Mouse (Mus musculus) brown adipose tissue, adult 24 weeks (tissue): ENCODE measurements around the gene Ift20. TPM values are rescaled to one million over a fixed set of nuclear protein-coding genes. Genes with fewer than 3 reads are reported as not detected.
A peak's percentile ranks its signal among the peaks of the same experiment; 100 is the strongest.

ENCODE experiments used
- H3K27ac ChIP-seq: fragments of 200-500 bp; replicated peaks from 2 replicates; pipeline ENCODE4 v1.5.1; 2012; ENCODE audit warnings: low read depth, mild to moderate bottlenecking, low read length
- H3K4me1 ChIP-seq: fragments of 200-500 bp; 2 replicates; pipeline ENCODE4 v1.6.1; 2012; ENCODE audit warnings: low read length, mixed read lengths; ENCODE audit not compliant: control insufficient read depth, insufficient read depth, insufficient read length
- H3K4me3 ChIP-seq: fragments of 200-500 bp; 2 replicates; pipeline ENCODE4 v1.5.1; 2012; ENCODE audit warnings: low read depth, mild to moderate bottlenecking, low read length, moderate library complexity; ENCODE audit not compliant: insufficient read depth
- polyA plus RNA-seq: library from polyadenylated mRNA; stranded (reverse); fragments of >200 nt; gene quantifications from 2 replicates; pipeline ENCODE4 v1.2.4, GENCODE M21; 2012; ENCODE audit not compliant: missing spikeins, insufficient read depth, insufficient read length

The Ift20 gene
- 67.3 and 75.5 TPM in 2 replicates for polyA plus RNA-seq

DNA sequence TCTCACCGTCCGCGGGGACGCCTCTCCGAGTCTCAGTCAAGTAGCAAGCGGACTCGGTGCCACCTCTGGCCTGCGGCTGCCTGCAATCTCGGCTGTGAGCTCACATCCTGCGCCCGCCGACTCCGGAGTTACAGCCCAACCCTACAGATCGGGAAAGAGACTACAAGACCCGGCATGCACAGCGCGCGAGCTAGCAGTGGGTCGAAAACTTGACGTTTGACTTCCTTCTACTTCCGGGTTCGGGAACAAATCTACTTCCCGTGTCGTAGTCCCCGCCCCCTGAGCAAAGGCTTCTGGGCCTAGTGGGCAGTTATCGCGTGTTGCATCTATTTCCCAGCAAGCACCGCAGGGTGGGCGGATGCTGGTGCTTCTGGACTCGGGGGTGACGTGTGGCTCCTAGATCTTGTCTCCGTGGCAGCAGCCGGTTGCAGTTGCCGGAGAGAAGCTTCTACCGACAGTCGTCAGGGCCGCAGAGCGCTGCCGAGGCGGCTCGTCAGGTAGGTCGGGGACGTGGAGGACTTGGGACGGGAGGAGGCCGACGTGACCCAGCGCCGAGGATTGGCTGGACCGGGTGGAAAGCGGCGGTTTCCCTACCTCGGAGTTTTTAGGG lies at the start of gene Ift20, which contains the start of gene Tnfaip1:
Gene Ift20 (plus strand): TSS at position 282 of the 610 bp plus-strand sequence.
Gene Tnfaip1 (minus strand): TSS at position 253 of the 610 bp plus-strand sequence.
- H3K27ac ChIP-seq, result peak within 1 kb of the TSS; percentile 96
- H3K4me3 ChIP-seq, result peak within 1 kb of the TSS; percentile 89
- peaks cover 9% of the 10 kb centered on the region; the same call in 1 of the 2 replicates for H3K4me1 ChIP-seq

DNA sequence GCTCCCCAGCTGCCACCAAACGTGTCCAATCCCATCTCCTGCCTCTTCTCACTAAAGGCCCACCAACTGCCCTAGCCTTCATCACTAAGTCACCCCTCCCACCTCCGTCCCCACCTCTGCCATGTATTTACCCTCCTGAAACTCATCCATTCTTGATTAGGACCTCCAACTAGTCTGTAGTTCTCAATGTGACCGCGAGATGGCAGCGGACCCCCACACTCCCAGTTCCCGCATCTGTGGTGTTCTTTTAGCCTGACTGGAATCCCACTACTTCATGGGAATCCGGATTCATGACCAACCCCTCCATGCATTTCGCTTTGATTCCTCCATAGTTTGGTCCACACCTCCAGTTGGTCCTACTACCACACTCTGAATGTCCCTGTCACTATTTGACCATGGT lies 48.0 kb upstream of the Ift20 start:
- no peak overlapping the region for H3K27ac ChIP-seq
- H3K4me3 ChIP-seq, result no peak overlapping the region
- no peaks in the 10 kb centered on the region for H3K4me1 ChIP-seq

DNA sequence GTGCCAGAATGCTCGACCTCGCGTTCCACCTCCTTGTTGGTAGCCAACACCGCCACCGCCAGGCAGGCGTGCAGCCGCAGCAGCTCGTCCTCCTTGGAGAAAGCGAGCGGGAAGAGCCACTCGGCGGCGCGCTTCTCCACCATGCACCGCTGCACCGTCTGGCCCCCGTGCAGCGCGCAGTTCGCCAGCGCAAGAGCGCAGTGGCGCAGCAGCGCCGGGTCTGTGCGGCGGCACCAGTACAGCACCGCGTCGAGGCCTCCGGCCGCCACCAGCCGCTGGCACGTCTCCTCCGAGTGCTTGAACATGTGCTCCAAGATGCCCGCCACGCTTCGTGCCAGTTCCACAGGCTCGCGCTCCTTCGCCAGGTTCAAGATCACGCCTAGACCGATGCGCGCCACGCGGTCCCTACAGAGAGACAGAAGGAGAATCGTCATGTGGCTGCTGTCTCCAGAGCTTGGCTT lies 45.4 kb upstream of the Ift20 start:
- Histone ChIP-seq H3K27ac (no peak overlapping the region), H3K4me3 (peak overlapping the region; percentile 11; the same call in 1 of the 2 replicates), H3K4me1 (no peaks in the 10 kb centered on the region)

DNA sequence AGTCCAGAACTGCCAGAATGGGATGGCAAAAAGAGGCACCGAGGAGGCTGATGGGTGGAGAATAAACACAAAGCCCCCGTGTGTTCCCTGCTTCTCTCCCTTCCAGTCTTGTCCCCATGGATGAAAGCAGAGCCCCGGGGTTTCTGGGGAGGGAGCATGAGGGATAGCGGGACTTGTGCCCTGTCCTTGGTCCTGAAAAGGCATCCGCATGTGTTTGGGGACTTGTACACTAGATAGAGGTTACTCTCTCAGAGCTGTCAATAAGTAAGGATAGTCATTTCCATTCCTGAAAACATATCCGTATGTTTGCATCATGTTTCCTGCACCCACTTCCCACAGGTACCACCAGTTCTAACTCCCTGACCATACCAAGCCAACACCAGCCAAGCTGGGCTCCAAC lies 40.3 kb upstream of the Ift20 start:
- Histone ChIP-seq H3K4me1 (no peaks in the 10 kb centered on the region), H3K27ac (no peak overlapping the region)

DNA sequence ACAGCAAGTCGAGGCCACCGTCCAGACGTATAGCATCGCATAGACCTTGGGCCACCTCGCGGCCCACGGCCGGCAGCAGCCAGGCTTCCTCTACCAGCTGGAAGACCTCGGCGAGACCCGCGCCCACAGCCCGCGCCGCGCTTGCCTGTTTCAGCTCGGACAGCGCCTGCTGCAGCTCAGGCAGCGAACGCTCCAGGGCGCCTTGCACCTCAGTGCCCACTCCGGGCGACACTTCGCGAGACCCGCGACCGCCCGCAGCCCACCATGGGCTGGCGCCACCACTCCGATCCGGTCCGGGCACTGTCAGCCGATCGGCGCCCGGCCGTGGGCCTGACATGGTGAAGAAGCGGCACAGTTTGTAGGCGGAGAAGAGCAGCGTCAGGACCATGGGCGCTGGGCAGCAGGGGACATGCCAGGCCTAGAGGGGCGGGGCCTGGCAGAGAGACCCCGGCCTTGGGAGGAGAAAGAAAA lies 39.1 kb upstream of the Ift20 start:
- Histone ChIP-seq H3K27ac (no peak overlapping the region), H3K4me3 (peak overlapping the region; percentile 44), H3K4me1 (no peaks in the 10 kb centered on the region)

More for the DNA sequence above, 40.3 kb upstream of the Ift20 start:
- no peak overlapping the region for H3K4me3 ChIP-seq

DNA sequence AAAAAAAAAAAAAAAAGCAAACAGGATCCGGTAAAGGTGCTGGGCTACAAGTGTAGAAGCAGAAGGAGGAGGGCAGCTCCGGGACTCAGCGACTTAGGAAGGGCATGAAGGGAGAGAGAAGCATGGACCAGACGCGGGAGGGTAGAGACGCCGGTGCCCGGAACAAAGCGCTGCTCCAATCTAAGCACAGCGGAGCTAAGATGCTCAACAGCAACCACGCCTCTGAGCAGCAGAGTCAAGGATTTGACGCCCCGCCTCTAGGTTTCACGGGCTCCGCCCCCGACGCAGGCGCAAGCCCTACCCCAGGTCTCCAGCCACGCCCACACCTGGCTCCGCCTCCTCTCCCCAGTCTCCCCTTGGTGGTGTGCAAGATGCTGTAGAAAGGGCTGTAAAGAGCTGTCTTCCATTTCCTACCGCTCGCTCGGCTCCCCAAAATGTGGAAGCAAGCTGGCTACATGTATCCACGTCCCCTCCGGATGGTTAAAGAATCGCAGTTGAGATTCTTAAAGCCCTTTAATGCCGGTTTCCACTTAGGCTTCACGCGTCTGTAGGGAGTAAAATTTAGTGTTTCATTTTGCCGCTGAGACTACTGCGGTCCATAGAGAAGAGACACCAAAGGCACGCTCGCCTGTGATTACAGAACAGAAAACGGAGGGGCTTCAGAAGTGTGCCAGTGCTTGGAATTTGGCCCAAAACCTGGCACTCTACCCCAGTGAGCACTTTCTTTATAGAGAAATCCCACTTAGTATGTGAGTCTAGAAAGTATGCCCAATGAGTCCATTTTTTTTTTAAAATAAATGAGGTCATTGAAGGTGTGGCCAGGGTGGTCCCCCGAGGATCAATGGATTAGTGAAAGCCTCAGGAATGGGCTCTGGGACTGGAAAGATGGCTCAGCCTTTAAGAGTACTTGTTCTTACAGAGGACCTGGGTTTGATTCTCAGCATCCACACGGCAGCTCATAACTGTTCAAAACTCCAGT lies 38.3 kb upstream of the Ift20 start, which contains the start of gene Sarm1:
Gene Sarm1 (minus strand): TSS at position 211 of the 979 bp plus-strand sequence.
- H3K27ac ChIP-seq, result no peak within 1 kb of the TSS
- no peaks in the 10 kb centered on the region for H3K4me1 ChIP-seq
- H3K4me3 ChIP-seq, result peak within 1 kb of the TSS; percentile 61

DNA sequence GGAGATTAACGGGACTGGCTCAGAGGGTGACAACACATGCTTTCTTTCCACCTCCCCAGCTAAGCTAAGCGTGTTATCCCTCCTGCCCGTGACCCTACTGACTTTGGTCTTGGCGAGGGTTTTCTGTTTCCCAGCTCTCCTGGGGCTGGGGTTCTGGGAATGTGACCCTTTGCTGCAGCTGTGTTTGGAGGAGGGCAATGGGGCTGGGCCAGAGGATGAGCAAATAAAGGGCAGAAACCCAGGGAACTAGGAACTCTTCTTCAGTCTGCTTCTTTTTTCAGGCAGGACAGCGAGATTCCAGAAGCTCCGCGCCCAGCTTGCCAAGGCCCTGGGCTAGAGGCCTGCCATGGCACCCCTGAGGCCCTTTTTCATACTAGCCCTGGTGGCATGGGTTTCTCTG lies 37.2 kb upstream of the Ift20 start, which contains the start of gene Vtn:
Gene Vtn (plus strand): TSS at position 88 of the 400 bp plus-strand sequence.
- peak within 1 kb of the TSS; percentile 35; the same call in 1 of the 2 replicates for H3K27ac ChIP-seq
- H3K4me3 ChIP-seq, result peak within 1 kb of the TSS; percentile 61
- H3K4me1 ChIP-seq, result no peaks in the 10 kb centered on the region

DNA sequence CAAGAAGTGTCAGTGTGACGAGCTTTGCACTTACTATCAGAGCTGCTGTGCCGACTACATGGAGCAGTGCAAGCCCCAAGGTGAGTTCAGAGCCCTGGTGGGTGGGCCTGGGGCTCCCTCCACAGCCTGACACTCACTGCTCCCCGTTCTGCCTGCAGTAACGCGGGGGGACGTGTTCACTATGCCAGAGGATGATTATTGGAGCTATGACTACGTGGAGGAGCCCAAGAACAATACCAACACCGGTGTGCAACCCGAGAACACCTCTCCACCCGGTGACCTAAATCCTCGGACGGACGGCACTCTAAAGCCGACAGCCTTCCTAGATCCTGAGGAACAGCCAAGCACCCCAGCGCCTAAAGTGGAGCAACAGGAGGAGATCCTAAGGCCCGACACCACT lies 36.6 kb upstream of the Ift20 start:
- peak overlapping the region; percentile 32 for H3K4me3 ChIP-seq
- H3K4me1 ChIP-seq, result no peaks in the 10 kb centered on the region
- no peak overlapping the region for H3K27ac ChIP-seq

DNA sequence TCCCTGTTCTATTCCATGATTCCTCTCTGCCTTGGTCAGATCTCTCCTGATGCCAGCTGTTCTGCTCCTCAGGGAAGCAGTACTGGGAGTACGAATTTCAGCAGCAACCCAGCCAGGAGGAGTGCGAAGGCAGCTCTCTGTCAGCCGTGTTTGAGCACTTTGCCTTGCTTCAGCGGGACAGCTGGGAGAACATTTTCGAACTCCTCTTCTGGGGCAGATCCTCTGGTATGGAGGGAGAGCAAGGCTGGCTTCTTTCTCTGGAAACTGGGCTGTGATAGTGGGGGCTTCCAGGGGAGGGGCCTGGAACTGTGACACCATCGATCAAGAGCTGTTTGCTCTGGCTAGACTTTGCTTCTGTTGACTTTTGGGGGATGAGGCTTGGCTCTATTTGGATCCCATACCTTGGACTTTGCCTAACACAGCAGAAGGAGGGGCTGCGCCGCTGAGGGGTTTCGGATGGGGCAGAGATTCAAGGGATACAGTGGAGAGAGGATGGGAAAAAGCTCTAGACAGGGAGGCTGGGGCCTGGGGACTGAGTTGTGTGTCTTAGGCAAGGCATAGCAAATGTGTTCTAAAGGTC lies 35.4 kb upstream of the Ift20 start:
- Histone ChIP-seq H3K27ac (no peak overlapping the region), H3K4me1 (no peaks in the 10 kb centered on the region), H3K4me3 (no peak overlapping the region)

DNA sequence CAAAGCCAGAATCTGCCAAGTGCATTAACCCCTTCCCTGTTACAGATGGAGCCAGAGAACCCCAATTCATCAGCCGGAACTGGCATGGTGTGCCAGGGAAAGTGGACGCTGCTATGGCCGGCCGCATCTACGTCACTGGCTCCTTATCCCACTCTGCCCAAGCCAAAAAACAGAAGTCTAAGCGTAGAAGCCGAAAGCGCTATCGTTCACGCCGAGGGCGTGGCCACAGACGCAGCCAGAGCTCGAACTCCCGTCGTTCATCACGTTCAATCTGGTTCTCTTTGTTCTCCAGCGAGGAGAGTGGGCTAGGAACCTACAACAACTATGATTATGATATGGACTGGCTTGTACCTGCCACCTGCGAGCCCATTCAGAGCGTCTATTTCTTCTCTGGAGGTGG lies 34.6 kb upstream of the Ift20 start:
- no peak overlapping the region for H3K27ac ChIP-seq
- no peak overlapping the region for H3K4me3 ChIP-seq
- no peaks in the 10 kb centered on the region for H3K4me1 ChIP-seq

DNA sequence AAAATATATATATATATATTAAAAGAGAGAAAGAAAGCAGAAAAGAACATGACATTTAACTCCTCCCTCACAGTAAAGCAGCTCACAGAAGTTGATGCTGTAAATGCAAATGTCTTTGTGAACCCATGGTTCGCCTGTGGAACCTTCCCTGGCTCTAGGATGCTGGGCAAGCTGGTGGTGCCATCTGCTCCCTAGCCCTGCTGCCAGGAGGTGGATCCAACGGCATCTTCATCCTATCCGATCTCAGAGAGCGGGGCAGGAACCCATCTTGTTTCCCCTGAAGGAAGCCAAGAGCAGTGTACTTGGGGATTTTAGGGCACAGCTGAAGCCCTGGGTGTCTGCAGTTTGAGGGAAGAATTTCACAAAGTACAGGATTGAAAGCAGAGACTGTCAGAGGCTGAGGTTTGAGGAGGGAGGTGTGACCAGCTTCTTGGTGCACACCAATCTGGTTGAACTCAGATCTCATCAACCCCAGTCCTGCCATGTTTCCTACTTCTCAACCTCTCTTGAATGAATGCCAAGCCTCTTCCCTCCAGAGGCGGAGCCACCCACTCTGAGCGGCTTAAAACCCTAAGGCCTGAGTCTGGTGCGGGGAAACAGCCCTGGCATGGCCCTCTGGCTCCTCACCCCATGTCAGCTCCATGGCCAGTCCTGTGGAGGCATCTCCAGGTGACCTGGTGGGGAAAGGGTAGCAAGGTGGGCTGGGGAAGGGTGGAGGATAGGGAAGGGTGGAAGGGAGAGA lies 33.1 kb upstream of the Ift20 start, which contains the start of gene Sebox:
Gene Sebox (plus strand): TSS at position 539 of the 742 bp plus-strand sequence.
- Histone ChIP-seq H3K4me1 (no peaks in the 10 kb centered on the region), H3K4me3 (no peak within 1 kb of the TSS), H3K27ac (no peak within 1 kb of the TSS)

DNA sequence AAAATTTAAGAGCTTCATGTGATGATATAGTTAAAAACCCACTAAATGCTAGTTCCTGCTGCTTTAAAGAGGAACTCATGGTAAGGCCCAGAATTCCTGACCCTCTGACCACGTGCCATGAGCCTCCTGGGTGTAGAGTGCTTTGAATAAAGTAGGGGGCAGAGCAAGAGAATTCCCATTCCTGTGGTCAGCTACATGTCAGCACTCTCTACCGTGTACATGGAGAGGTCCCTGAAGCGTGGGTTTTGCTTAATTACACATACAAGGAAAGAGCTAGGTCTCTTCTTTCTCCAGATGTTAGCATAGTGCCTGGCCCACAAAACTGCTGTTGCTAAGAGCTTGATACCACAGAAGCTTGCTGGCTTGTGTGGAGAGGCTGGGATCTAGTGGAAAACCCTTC lies 30.7 kb upstream of the Ift20 start:
- no peaks in the 10 kb centered on the region for H3K4me1 ChIP-seq
- H3K4me3 ChIP-seq, result no peak overlapping the region
- no peak overlapping the region for H3K27ac ChIP-seq

DNA sequence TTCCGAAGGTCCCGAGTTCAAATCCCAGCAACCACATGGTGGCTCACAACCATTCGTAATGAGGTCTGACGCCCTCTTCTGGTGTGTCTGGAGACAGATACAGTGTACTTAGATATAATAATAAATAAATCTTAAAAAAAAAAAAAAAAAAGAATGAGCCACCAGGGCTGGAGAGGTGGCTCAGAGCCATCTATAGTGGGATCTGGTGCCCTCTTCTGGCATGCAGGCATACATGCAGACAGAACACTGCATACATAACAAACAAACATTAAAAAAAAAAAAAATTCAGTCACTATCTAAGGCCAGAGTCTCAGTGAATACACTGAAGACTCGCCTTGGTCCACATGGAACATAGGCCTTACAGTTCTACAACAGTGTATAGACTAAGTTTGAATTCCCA lies 27.0 kb upstream of the Ift20 start:
- H3K4me1 ChIP-seq, result no peaks in the 10 kb centered on the region
- H3K27ac ChIP-seq, result no peak overlapping the region
- no peak overlapping the region for H3K4me3 ChIP-seq
